Mouse (Mus musculus): ENCODE results near the gene Hibadh. TPM values are rescaled to one million over a fixed set of nuclear protein-coding genes. Genes with fewer than 3 reads are reported as not detected.

Gene Hibadh
- total RNA-seq, 2 experiments from 2014 or later, result 219 to 227 TPM

- no peak for DNase-seq
Measured at GRCm38 (mm10) chr6:52501479-52501878, 138.7 kb downstream of the Hibadh start.

Other genes starting within 250 kb of the Hibadh start
- 100 to 1,000 TPM; 124 to 138 TPM for gene Tax1bp1, start 73.3 kb upstream of the Hibadh start, total RNA-seq (2021)

All from adrenal gland, postnatal 10 days (tissue).